Comparison of ENCODE assay signal across 9 mouse cellular contexts in genomic region chr13:97390449-97390930, GRCm38 (mm10).
DNase-seq lines count a peak whose midpoint lies in the region; ATAC-seq lines count a peak whose summit lies in the region.
"Had no signal": no experiment of that assay in that cellular context is flagged by ENCODE, and none has a peak within 500 bp of the region (broad histone marks: within the 10 kb centered on the region; RNA-seq: fewer than 3 reads in every experiment).

No protein-coding gene starts in this region.

- H3K4me2 ChIP-seq in embryonic facial prominence, embryonic 13.5 days, result peak overlapping the region; percentile 33
- peak overlapping the region; percentile 61 for H3K4me2 ChIP-seq in heart, embryonic 16.5 days (ENCODE audit: low read depth, low read length)
- peak overlapping the region; percentile 41 for H3K4me2 ChIP-seq in midbrain, embryonic 14.5 days (ENCODE audit: low read length)
- H3K4me2 ChIP-seq: embryonic facial prominence, embryonic 12.5 days had no signal

- H3K36me3 ChIP-seq in embryonic facial prominence, embryonic 13.5 days, result no peaks in the 10 kb centered on the region
- no peaks in the 10 kb centered on the region for H3K36me3 ChIP-seq in heart, embryonic 16.5 days (ENCODE audit: control insufficient read depth, insufficient read depth)
- no peaks in the 10 kb centered on the region for H3K36me3 ChIP-seq in midbrain, embryonic 14.5 days (ENCODE audit: control insufficient read depth, insufficient read depth, low read length)
- H3K36me3 ChIP-seq: embryonic facial prominence, embryonic 12.5 days had no signal

- H3K27me3 ChIP-seq in embryonic facial prominence, embryonic 13.5 days, result peaks cover 2% of the 10 kb centered on the region; the same call in 1 of the 2 replicates
- peaks cover 8% of the 10 kb centered on the region for H3K27me3 ChIP-seq in heart, embryonic 16.5 days (ENCODE audit: control insufficient read depth, insufficient read depth, low read length)
- H3K27me3 ChIP-seq in midbrain, embryonic 14.5 days (ENCODE audit: control insufficient read depth, insufficient read depth, low read length), result no peaks in the 10 kb centered on the region
- H3K27me3 ChIP-seq: embryonic facial prominence, embryonic 12.5 days had no signal

- H3K9me3 ChIP-seq in embryonic facial prominence, embryonic 13.5 days, result no peaks in the 10 kb centered on the region
- H3K9me3 ChIP-seq in heart, embryonic 16.5 days (replicated peaks; ENCODE audit: control insufficient read depth, low read length), result no peaks in the 10 kb centered on the region
- no peaks in the 10 kb centered on the region for H3K9me3 ChIP-seq in midbrain, embryonic 14.5 days (ENCODE audit: control insufficient read depth, low read length)
- H3K9me3 ChIP-seq: embryonic facial prominence, embryonic 12.5 days had no signal

- H3K27ac ChIP-seq in embryonic facial prominence, embryonic 13.5 days, result no peak overlapping the region
- H3K27ac ChIP-seq in heart, embryonic 16.5 days (ENCODE audit: low read length), result no peak overlapping the region
- H3K27ac ChIP-seq in midbrain, embryonic 14.5 days (replicated peaks; ENCODE audit: low read depth, low read length), result no peak overlapping the region
- H3K27ac ChIP-seq: embryonic facial prominence, embryonic 12.5 days had no signal

- peaks cover 24% of the 10 kb centered on the region for H3K4me1 ChIP-seq in embryonic facial prominence, embryonic 13.5 days
- peaks cover 10% of the 10 kb centered on the region for H3K4me1 ChIP-seq in heart, embryonic 16.5 days (ENCODE audit: control insufficient read depth, insufficient read depth, low read length)
- H3K4me1 ChIP-seq in midbrain, embryonic 14.5 days (ENCODE audit: control insufficient read depth, insufficient read depth, low read length), result peaks cover 10% of the 10 kb centered on the region; the same call in 1 of the 2 replicates

- no peak for ATAC-seq in embryonic facial prominence, embryonic 13.5 days (ENCODE audit: insufficient number of reproducible peaks, insufficient read depth, low FRiP score, low TSS enrichment, low read depth)
- ATAC-seq in heart, embryonic 16.5 days (replicated peaks; ENCODE audit: extremely low read depth, insufficient read depth, low FRiP score), result no peak; the same call in 1 of the 2 replicates
- ATAC-seq in midbrain, embryonic 14.5 days (ENCODE audit: low FRiP score, low TSS enrichment), result no peak

- peak; percentile 8 for DNase-seq in adrenal gland, postnatal 10 days
- no peak for DNase-seq in adrenal gland, adult 8-10 months
- peak; percentile 60 to 66 for DNase-seq in layer of hippocampus, adult 8-10 months (ENCODE audit: low spot score in 2 of 2)
- DNase-seq in midbrain, embryonic 14.5 days, result peak; percentile 82
- DNase-seq in thymus, postnatal 36 days, result no peak
- no peak for DNase-seq in spleen, postnatal 36 days (ENCODE audit: low spot score in 2 of 2)

- WGBS in embryonic facial prominence, embryonic 13.5 days, result 27% methylated on average over 11 of the region's 11 CpGs
- 14% methylated on average over 11 of the region's 11 CpGs for WGBS in heart, embryonic 16.5 days
- WGBS in midbrain, embryonic 14.5 days, result 13% methylated on average over 11 of the region's 11 CpGs

- no peak overlapping the region for H3K9ac ChIP-seq in embryonic facial prominence, embryonic 13.5 days
- H3K9ac ChIP-seq in heart, embryonic 16.5 days (ENCODE audit: low read length), result no peak overlapping the region
- H3K9ac ChIP-seq in midbrain, embryonic 14.5 days (replicated peaks; ENCODE audit: low read length), result no peak overlapping the region
- H3K9ac ChIP-seq: embryonic facial prominence, embryonic 12.5 days had no signal

- H3K4me3 ChIP-seq in embryonic facial prominence, embryonic 13.5 days, result no peak overlapping the region
- peak overlapping the region; percentile 37 for H3K4me3 ChIP-seq in heart, embryonic 16.5 days (ENCODE audit: low read length)
- H3K4me3 ChIP-seq in midbrain, embryonic 14.5 days (replicated peaks; ENCODE audit: low read depth, low read length), result no peak overlapping the region
- H3K4me3 ChIP-seq: embryonic facial prominence, embryonic 12.5 days had no signal

Comparison
In these comparisons a context has a peak if more than half of its experiments do, and no peak if none do; other contexts are left out.
1. DNase-seq: peak in adrenal gland, postnatal 10 days (single experiment), layer of hippocampus, adult 8-10 months (2 of 2) and midbrain, embryonic 14.5 days (single experiment); none in adrenal gland, adult 8-10 months (single experiment), thymus, postnatal 36 days (0 of 2) and spleen, postnatal 36 days (0 of 2).
2. Peak in every context shown above with its lines, with median percentiles within 50 percentile points of each other: H3K4me2 ChIP-seq.